Mouse (Mus musculus): ENCODE data around the gene Abcg5. TPM values are rescaled to one million over a fixed set of nuclear protein-coding genes. Genes with fewer than 3 reads are reported as not detected.

Gene Abcg5
- polyA plus RNA-seq, 1 experiment from 2014 or later: 5.9 TPM

DNA sequence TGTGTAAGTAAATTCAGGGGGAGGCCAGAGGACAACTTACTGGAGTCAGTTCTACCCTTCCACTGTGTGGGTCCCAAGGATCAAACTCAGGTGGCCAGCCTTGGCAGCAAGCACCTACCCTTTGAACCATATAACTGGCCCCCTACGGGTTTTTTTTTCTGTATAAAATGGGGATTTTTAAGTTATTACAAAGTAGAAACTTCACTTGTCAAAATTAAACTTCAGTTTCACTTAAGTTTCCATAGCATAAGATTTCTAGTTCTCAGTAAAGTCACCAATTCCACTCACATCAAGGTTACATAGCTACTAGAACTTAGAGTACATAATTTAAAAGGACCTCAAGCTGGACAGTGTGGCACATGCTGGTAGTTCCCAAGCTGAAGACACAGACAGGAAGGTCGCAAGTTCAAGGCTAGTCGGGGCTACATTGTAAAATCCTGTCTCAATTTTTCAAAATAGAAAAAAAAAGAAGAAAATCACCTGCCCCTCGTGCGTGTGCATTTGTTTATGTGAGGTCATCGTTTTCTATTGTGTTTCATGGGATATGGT lies 66.2 kb downstream of the Abcg5 start:
- Histone ChIP-seq H3K27me3 (ENCODE audit: control insufficient read depth, insufficient read depth, low read length) (no peaks in the 10 kb centered on the region), H3K27ac (no peak overlapping the region), H3K36me3 (replicated peaks; ENCODE audit: control insufficient read depth, insufficient read depth) (0 out of 2 replicates have a peak, but pooled peaks cover 5% of the 10 kb centered on the region), H3K4me1 (replicated peaks; ENCODE audit: control insufficient read depth, insufficient read depth, low read length) (no peaks in the 10 kb centered on the region), H3K9me3 (ENCODE audit: control insufficient read depth, low read length) (no peaks in the 10 kb centered on the region), H3K4me2 (replicated peaks) (no peak overlapping the region), H3K9ac (no peak overlapping the region), H3K4me3 (replicated peaks; ENCODE audit: low read length) (no peak overlapping the region)
- ATAC-seq (ENCODE audit: low FRiP score) (no peak), DNase-seq (ENCODE audit: low spot score) (no peak)
- WGBS: 90% methylated on average over 6 of the region's 6 CpGs

DNA sequence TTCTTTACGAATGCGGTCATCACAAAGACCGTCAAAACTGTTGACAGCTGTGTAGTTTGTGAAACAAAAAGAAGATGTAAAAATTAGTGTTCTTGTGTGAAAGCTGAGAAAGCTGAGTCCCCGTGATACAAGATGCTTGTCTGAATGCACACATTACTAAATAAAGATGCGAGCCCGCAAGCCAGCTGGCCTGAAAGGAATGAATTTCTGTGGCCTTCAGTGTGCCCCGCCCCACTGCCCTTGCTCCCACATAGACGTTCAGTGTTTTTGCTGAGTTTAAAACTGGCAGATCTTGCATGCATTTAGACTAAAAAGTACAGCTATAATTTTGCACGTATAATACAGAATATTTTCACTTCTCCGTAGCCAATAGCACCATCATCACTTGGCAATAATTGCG lies 67.0 kb downstream of the Abcg5 start:
- H3K27me3 ChIP-seq (ENCODE audit: control insufficient read depth, insufficient read depth, low read length): no peaks in the 10 kb centered on the region
- no peak for DNase-seq (ENCODE audit: low spot score)
- H3K4me3 ChIP-seq (replicated peaks; ENCODE audit: low read length): no peak overlapping the region
- no peaks in the 10 kb centered on the region for H3K9me3 ChIP-seq (ENCODE audit: control insufficient read depth, low read length)
- 0 out of 2 replicates have a peak, but pooled peaks cover 5% of the 10 kb centered on the region for H3K36me3 ChIP-seq (replicated peaks; ENCODE audit: control insufficient read depth, insufficient read depth)
- H3K9ac ChIP-seq: no peak overlapping the region
- WGBS: 77% methylated on average over 11 of the region's 11 CpGs
- H3K4me1 ChIP-seq (replicated peaks; ENCODE audit: control insufficient read depth, insufficient read depth, low read length): no peaks in the 10 kb centered on the region
- no peak for ATAC-seq (ENCODE audit: low FRiP score)
- H3K27ac ChIP-seq: no peak overlapping the region
- no peak overlapping the region for H3K4me2 ChIP-seq (replicated peaks)

- 0 out of 2 replicates have a peak, but pooled peaks cover 5% of the 10 kb centered on the region for H3K36me3 ChIP-seq (replicated peaks; ENCODE audit: control insufficient read depth, insufficient read depth)
- ATAC-seq (ENCODE audit: low FRiP score) (no peak), DNase-seq (ENCODE audit: low spot score) (no peak)
- no peak overlapping the region for H3K27ac ChIP-seq
- 90% methylated on average over 7 of the region's 7 CpGs for WGBS
- no peak overlapping the region for H3K4me2 ChIP-seq (replicated peaks)
- H3K27me3 ChIP-seq (ENCODE audit: control insufficient read depth, insufficient read depth, low read length): no peaks in the 10 kb centered on the region
- no peaks in the 10 kb centered on the region for H3K4me1 ChIP-seq (replicated peaks; ENCODE audit: control insufficient read depth, insufficient read depth, low read length)
- no peak overlapping the region for H3K4me3 ChIP-seq (replicated peaks; ENCODE audit: low read length)
- no peak overlapping the region for H3K9ac ChIP-seq
- H3K9me3 ChIP-seq (ENCODE audit: control insufficient read depth, low read length): no peaks in the 10 kb centered on the region
Measured at GRCm38 (mm10) chr17:84611971-84612370, 70.8 kb downstream of the Abcg5 start.

DNA sequence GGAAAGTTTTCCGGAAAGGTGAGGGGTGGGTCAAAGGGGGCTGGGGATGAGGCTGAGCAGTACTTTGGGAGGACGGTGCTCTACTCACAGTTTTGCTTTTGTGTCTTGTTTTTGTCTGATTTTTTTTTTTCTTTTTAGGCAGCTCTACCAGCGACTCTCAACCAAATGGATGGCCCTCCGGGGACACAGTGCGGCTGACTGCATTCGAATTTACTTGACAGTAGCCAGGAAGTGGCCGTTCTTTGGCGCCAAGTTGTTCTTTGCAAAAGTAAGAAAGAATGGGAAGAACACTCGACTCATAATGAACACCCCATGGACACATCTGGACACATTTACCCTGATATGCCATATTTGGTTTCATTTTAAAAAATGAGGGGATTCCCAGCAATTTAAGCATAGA lies 71.3 kb downstream of the Abcg5 start:
- Histone ChIP-seq H3K27me3 (ENCODE audit: control insufficient read depth, insufficient read depth, low read length) (no peaks in the 10 kb centered on the region), H3K9ac (no peak overlapping the region), H3K4me3 (replicated peaks; ENCODE audit: low read length) (no peak overlapping the region), H3K4me1 (replicated peaks; ENCODE audit: control insufficient read depth, insufficient read depth, low read length) (no peaks in the 10 kb centered on the region), H3K27ac (no peak overlapping the region), H3K9me3 (ENCODE audit: control insufficient read depth, low read length) (no peaks in the 10 kb centered on the region), H3K4me2 (replicated peaks) (no peak overlapping the region), H3K36me3 (replicated peaks; ENCODE audit: control insufficient read depth, insufficient read depth) (0 out of 2 replicates have a peak, but pooled peaks cover 5% of the 10 kb centered on the region)
- ATAC-seq (ENCODE audit: low FRiP score): no peak
- DNase-seq (ENCODE audit: low spot score): no peak
- WGBS: 84% methylated on average over 9 of the region's 9 CpGs

GRCm38 (mm10) chr17:84608606-84609005 lies 74.2 kb downstream of the Abcg5 start:
- no peak overlapping the region for H3K4me2 ChIP-seq (replicated peaks)
- H3K9me3 ChIP-seq (ENCODE audit: control insufficient read depth, low read length): no peaks in the 10 kb centered on the region
- H3K9ac ChIP-seq: no peak overlapping the region
- 0 out of 2 replicates have a peak, but pooled peaks cover 3% of the 10 kb centered on the region for H3K36me3 ChIP-seq (replicated peaks; ENCODE audit: control insufficient read depth, insufficient read depth)
- 76% methylated on average over 4 of the region's 4 CpGs for WGBS
- no peak for DNase-seq (ENCODE audit: low spot score)
- H3K27me3 ChIP-seq (ENCODE audit: control insufficient read depth, insufficient read depth, low read length): no peaks in the 10 kb centered on the region
- H3K4me3 ChIP-seq (replicated peaks; ENCODE audit: low read length): no peak overlapping the region
- no peaks in the 10 kb centered on the region for H3K4me1 ChIP-seq (replicated peaks; ENCODE audit: control insufficient read depth, insufficient read depth, low read length)
- no peak for ATAC-seq (ENCODE audit: low FRiP score)
- H3K27ac ChIP-seq: no peak overlapping the region

Other genes starting within 250 kb of the Abcg5 start
- 7.6 and 9.0 TPM in 2 replicates for gene Thada, start 216.8 kb downstream of the Abcg5 start, polyA plus RNA-seq (2014; fragmentation: Nextera tagmentation; extraction: Ambion mirVana)
- gene Plekhh2, start 171.1 kb downstream of the Abcg5 start, polyA plus RNA-seq (2014; fragmentation: Nextera tagmentation; extraction: Ambion mirVana): 2.5 and 2.6 TPM in 2 replicates
- 33.4 and 34.8 TPM in 2 replicates for gene Dync2li1, start 56.5 kb downstream of the Abcg5 start, polyA plus RNA-seq (2014; fragmentation: Nextera tagmentation; extraction: Ambion mirVana)
- 0.08 and 0.09 TPM in 2 replicates for gene Abcg8, start 6.7 kb downstream of the Abcg5 start, polyA plus RNA-seq (2014; fragmentation: Nextera tagmentation; extraction: Ambion mirVana)
- 50.7 and 51.1 TPM in 2 replicates for gene Lrpprc, start 107.8 kb upstream of the Abcg5 start, polyA plus RNA-seq (2014; fragmentation: Nextera tagmentation; extraction: Ambion mirVana)